Mouse (Mus musculus) T-helper 17 cell (primary cell): Measurements from ENCODE around the gene Pik3r1.

Source experiments
- in situ Hi-C, 2 experiments: fragments of 300-600 bp; cut with MboI, MseI; formaldehyde crosslinking; loops; 1 replicate in 1 of 2; 2 replicates in 1 of 2; pipeline ENCODE4 v1.15.1; 2025; ENCODE audit warnings: high pct_unique_total_duplicates in 2 of 2

Pik3r1 gene

DNA sequence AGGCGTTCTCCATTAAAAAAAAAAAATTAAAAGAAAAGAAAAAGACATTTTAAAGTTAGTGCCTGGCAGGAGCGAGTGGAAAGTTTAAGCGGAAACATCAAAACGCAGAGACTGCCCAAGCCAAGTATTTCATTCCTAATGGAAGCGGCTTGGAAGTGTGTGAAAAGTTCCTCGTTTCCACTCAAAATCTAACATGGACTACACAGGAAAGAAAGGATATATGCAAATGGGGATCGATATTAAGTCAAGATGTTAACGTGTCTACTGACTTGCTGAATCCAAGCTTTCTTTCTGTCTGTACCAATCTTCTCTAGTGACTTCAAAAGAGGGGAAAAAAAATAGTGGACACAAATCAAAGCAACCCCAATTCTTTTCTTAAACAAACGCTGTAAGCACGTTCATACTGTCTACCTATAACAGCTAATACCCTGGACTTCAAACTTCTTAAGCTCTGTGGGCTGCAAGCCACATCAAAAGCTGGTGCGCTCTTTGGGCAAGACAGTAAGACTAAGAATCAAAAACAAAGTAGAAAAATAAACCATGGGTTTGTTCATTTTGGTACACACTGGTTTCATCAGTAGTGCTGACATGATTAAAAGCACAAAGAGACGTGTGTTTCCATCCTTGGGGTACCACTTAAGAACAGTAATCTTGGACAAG, 54.5 kb downstream of the Pik3r1 start:
- in situ Hi-C loops = loop anchor here in 1 of 2 experiments (25.0 kb wide), 1 partner anchor 851 kb away; no protein-coding TSS in a partner anchor

DNA sequence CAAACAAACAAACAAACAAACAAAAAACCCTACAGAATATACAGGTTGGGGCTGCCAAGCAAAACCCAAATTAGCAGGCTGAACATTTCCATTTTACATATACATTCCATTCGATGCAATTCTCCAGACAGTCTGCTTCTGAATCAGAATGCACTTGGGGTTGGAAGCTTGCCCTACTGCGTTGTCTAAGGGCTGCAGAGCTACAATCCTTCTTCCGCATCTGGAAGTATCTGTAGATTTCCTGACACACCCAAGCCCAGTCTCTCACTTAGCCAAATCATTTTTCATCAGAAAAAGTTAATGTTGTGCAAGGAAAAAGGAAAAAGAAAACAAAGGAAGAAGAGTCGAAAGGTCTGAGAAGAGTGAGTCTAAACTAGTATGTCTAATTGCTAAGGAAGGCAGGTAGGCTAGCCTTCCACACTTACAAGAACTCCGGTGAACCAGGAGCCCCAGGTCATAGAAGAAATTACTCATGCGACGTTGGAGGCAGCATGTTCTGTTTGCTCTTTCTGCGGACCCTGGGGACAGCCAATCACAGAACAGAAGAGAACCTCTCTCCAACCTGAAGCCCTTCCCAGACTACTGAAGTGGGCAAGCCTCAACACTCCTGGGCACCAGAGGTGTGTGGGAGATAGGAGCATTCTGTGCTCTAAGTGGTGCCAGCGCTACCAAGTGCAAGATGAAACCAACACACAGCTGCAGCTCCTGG, 55.1 kb downstream of the Pik3r1 start:
- in situ Hi-C loops = loop anchor here in 1 of 2 experiments (25.0 kb wide), 1 partner anchor 851 kb away; no protein-coding TSS in a partner anchor

DNA sequence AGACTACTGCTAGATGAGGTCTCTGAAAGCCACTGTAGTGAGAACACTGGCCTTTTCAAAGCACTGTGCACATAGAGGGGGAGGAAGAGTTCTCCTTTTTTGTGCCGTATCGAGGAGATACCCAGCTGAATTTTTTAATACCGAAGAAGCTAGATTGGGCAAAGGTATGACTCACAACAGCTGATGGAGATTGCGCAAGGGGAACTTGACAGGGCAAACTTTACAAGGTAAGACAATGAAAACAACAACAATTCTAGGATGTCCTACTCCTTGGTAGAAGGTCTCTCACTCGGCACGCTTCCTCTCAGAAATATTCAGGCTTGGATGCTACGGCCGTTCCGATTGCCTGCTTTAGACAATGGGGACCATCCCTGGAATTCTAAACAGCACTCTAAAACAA, 55.9 kb downstream of the Pik3r1 start:
- in situ Hi-C loops = loop anchor here in 1 of 2 experiments (25.0 kb wide), 1 partner anchor 850 kb away; no protein-coding TSS in a partner anchor

DNA sequence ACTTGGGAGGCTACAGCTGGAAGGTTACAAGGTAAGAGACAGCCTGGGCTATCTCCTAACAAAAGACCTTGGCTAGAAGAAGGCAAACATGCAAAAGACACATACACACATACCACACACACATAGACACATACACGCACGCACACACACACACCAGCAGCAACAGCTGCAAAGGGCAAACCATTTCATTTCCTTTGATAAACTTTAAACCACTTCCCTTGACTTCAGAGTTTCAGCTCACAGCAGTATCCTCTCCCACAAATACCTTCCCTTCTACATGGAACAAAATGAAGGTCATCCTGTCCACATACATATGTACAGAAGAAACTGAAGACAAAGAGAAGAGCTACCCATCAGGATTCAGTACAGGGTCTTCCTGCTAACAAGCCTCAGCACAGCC, 56.7 kb downstream of the Pik3r1 start:
- in situ Hi-C loops = loop anchor here in 1 of 2 experiments (25.0 kb wide), 1 partner anchor 849 kb away; no protein-coding TSS in a partner anchor

DNA sequence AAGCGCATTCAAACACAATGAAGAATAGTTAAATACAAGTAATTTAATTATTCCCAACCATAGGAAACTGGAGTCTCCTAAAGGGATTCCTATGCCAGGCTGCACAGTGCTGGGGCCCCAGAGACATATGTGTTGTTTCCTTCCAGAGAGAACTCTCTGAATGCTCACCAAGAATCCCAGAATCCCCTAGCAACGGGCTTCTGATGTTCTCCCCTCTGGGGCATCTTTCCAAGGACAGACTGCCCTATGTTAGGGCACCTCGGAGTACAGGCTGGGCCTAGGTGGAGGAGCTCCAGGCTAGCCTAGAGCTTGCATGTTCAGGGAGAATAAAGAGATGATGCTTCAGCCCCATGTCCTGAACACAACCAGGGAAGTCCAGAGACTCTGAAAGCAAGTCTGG, 58.2 kb downstream of the Pik3r1 start:
- in situ Hi-C loops = loop anchor here (10.0 to 25.0 kb wide), 2 partner anchors 165 to 847 kb away; no protein-coding TSS in a partner anchor

DNA sequence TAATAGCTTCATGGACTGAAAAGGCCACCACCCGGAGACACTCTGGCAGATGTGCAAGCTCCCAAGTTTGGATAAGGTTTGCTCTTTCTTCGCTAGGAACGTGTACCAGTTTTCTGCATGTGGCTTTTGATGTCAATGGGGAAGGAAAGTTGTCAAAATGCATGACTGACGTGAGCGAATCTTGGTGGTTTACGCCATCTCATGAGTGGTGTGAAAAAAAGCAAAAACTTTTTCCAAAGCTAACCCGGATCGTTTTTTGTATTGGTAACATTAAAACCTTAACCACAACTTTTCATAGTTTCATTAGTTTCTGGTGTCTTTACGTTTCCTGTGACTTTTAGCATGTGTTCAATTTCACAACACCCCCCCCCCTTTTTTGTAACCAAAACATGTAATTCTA, 60.8 kb downstream of the Pik3r1 start:
- in situ Hi-C loops = loop anchor here (10.0 to 25.0 kb wide), 2 partner anchors 162 to 845 kb away; no protein-coding TSS in a partner anchor

DNA sequence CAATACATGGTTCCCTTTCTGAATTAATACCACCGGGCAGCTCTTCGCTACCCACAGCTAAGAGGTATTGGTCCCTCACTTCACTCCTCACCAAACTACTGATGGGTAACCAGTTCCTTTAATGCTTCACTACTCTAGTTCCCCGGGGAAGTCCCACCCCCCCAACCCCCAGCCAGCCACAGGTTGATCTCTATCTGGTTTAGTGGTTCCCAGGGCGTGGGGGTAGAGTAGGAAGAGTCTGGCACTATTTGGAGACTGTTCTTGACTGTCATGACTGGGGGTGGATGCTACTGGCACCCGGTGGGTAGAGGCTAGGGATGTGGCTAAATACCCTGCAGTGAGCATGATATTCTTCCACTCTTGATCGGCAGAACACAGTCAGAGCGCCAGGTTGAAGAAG, 61.6 kb downstream of the Pik3r1 start:
- in situ Hi-C loops = loop anchor here (10.0 to 25.0 kb wide), 2 partner anchors 162 to 844 kb away; no protein-coding TSS in a partner anchor

DNA sequence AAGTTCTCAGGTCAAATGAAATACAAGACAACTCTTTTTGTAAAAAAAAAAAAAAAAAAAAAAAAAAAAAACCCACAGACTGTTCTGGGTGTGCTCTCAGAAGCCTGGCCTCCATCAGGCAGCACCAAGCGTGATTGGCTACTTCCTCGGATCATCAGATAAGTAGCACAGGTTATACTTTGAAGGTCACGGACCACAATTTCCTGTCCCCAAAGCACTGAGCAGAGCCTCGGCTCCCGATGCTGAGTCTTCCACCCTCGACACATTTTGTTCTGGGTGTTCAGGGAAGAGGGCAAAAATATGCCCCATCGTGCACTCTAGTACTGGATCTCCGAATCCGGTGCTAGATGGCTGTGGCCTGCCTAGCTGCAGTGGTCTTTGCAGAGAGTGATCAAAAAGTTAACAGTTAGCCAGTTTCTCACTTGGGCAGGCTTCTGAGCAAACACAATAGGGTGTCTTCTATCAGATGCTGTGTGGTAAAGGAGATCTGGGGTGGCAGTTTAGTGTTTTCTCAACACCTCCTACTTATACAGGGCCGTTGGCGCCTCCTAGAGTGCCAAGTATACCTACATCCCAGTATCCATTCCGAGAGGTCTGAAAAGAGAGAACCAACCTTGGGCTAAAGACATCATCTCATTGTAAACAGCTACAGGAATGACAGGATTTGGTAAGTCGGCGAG, 65.8 kb downstream of the Pik3r1 start:
- in situ Hi-C loops = loop anchor here (10.0 to 25.0 kb wide), 2 partner anchors 157 to 840 kb away; no protein-coding TSS in a partner anchor

DNA sequence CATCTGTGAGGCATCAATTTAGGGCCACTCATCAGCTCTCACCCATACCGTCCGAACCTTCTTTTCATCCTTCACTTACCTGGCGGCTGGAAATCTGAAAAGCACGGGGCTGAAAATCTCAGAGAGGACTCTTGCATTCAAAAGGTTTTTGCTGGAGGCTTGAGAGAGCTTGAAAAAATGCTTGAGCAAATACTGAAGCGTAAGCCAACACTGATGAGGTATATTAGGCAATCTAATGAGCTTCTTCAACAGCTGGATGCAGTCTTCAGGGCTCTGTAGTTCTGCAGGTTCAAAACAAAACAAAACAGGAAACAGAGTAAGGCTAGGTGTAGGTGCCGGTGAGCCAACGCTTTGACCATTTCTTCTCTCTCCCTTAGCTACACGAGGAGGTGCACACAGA, 66.4 kb downstream of the Pik3r1 start:
- in situ Hi-C loops = loop anchor here (10.0 to 25.0 kb wide), 2 partner anchors 157 to 839 kb away; no protein-coding TSS in a partner anchor

DNA sequence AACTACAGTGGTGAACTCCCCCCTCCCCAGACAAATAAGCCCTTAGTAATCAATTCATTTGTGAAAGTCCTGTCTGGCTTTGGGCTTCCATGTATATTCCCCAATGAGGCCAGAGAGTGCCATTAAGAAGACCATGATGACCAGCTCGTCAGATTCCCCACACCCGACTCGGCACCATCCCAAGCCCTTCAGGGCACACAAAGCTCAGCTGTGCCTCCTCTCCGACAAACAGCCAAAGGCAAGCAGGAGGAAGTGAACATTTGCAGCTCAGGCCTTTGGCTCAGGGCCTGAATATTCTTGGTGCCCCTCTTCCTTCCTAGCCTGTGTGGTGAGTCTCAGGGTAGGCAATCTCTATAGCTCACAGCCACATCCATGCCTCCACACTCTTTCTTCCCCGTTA, 68.3 kb downstream of the Pik3r1 start:
- in situ Hi-C loops = loop anchor here (10.0 to 25.0 kb wide), 2 partner anchors 155 to 837 kb away; no protein-coding TSS in a partner anchor

DNA sequence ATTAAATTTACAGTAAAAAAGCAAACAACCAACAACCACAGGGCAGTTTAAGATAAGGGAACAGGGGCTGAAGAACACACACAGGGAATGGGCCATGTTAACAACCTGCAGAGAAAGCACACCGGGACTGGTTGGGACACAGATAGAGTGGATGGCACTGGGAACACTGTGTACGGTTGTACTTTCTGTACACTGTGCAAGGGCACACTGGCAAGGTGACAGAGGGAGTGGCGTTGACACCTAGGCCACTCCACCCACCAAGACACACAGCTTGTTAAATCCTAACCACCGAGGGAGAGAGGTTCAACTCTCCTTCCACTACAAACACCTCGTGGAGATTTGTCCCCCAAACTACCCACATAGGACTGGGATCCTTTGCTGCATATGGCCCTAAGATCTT, 70.1 kb downstream of the Pik3r1 start:
- in situ Hi-C loops = loop anchor here in 1 of 2 experiments (10.0 kb wide), 1 partner anchor 153 kb away; no protein-coding TSS in a partner anchor

DNA sequence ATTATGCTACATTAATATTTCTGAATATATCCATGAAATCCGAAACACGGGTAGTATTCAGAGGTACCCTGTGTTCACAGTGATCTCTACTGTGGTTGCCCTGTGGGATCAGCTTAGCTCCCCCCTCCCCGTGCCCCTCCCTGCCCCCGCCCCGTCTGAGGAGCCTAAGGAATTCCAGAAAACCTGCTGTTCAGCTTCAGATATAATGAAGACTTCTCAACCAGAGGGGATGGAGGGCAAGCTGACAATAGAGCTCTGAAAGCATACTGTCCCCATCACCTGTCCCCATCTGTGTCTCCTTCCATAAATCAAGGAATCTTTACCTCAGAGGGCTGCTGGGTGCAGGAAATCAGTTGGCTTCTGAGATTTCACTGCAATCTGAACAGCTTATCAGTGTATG, 70.6 kb downstream of the Pik3r1 start:
- in situ Hi-C loops = loop anchor here in 1 of 2 experiments (10.0 kb wide), 1 partner anchor 153 kb away; no protein-coding TSS in a partner anchor

DNA sequence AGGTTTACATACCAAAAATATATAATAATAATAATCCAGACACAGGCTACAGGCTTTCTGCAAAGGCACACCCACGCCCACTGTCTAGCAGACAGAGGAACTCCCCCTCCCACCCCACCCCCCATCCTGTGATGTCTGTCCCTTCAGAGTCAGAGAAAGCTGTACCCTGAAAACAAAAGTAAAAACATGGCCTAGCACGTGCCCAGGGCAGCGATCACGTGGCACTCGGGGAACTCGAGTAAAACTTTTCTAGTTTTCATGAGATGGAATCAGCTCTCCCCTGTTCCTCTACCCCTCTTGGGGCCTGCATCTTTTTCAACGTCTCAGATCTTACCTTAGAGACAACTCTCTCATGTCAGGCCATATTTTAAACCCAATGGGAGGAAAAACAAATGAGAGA, 71.2 kb downstream of the Pik3r1 start:
- in situ Hi-C loops = loop anchor here in 1 of 2 experiments (10.0 kb wide), 1 partner anchor 152 kb away; no protein-coding TSS in a partner anchor

DNA sequence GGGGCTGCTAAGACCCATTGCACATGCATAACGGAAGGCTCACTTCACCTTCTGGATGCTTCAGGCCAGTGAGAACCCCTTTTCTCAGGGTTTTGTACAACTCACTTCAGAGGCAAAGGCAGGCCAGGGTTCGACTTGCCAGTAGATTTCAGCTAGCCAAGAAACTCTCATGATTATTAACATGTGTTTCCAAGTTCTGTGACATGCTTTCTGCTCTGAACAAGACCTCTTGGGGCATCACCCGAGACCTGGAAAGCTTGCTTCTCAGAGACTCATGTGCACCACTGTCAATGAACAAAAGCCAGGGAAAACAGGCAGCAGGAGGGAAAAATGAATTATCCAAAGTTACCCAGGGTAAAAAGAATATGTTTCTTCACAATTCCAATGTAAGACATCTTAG, 71.7 kb downstream of the Pik3r1 start:
- in situ Hi-C loops = loop anchor here in 1 of 2 experiments (10.0 kb wide), 1 partner anchor 152 kb away; no protein-coding TSS in a partner anchor

DNA sequence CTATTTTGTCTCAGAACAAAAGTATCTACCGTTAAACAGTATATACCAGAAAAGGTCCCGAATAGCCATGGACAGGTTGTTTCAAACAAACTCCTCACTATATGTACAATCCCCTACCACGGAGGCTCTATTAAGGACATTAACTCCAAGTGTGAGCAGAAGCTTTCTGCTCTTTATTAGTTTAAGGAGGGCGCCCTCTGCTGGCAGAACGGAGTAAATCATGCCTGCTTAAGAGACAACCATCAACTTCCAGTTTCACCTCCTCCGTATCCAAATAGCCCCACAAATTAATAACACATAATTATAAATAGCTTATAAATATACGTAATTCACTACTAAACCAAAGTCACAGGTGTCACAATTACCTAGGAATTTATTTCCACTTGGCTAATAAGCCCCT, 72.1 kb downstream of the Pik3r1 start:
- in situ Hi-C loops = loop anchor here in 1 of 2 experiments (10.0 kb wide), 1 partner anchor 151 kb away; no protein-coding TSS in a partner anchor

DNA sequence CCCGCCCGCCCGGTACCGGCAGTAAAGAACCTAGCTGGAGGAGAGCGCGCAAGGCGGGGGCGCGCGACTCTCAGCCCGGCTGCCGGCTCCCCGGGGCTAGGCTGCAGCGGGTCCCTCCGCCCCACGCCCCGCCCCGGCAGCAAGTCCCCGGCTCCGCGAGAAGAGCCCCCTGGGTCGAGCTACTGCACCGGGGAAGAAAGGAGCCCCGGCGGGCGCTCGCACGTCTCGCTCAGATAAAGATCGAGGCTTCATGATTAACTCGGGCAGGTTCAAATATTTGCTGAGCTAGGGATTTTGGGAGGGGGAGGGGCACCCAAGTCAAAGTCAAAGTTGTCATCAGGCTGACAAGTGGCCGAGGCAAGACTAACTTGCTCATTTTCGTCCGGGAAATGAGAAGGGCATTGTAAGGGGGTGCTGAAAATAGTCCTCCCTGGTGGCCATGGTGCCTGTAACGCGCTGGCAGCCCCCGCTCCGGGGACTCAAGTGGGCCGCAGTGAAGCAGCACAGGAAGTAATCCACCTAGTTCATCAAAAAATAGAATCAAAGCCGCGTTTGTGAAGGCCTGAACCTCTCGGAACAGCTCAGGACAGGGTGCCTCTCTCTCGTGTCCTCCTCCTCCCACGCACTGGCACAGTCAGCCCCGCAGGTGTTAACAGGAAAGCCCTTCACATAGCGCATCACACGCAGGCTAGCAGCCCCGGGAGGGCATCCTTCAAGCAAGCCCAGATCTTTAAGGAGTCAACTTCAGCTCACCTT, 73.3 kb downstream of the Pik3r1 start:
- in situ Hi-C loops = loop anchor here in 1 of 2 experiments (5.0 to 10.0 kb wide), 2 partner anchors 150 to 182 kb away; no protein-coding TSS in a partner anchor

DNA sequence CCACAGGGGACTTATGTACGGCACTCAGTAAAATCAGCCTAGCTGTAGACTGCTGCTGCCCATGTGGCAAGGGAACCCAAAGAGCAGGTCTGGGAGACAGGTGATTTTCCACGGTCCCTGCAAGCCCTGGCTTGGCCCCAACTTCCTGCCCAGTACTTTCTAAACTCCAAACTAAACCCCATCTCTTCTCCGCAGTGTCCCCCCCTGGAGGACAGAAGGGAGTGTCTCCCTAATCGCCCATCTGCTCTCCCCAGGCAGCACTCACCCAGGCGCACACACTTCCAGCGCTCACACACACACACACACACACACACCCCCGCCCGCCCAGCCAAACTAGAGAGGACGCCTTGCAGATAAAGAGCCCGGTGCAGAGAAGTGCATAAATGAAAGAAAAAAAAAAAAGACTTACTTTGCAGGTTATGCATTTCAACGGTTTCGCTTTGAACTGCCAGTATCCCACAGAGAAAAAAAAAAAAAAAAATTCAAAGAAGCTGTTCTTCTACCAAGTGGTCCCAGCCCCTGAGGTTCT, 74.0 kb downstream of the Pik3r1 start:
- in situ Hi-C loops = loop anchor here in 1 of 2 experiments (5.0 to 10.0 kb wide), 2 partner anchors 149 to 182 kb away; no protein-coding TSS in a partner anchor

DNA sequence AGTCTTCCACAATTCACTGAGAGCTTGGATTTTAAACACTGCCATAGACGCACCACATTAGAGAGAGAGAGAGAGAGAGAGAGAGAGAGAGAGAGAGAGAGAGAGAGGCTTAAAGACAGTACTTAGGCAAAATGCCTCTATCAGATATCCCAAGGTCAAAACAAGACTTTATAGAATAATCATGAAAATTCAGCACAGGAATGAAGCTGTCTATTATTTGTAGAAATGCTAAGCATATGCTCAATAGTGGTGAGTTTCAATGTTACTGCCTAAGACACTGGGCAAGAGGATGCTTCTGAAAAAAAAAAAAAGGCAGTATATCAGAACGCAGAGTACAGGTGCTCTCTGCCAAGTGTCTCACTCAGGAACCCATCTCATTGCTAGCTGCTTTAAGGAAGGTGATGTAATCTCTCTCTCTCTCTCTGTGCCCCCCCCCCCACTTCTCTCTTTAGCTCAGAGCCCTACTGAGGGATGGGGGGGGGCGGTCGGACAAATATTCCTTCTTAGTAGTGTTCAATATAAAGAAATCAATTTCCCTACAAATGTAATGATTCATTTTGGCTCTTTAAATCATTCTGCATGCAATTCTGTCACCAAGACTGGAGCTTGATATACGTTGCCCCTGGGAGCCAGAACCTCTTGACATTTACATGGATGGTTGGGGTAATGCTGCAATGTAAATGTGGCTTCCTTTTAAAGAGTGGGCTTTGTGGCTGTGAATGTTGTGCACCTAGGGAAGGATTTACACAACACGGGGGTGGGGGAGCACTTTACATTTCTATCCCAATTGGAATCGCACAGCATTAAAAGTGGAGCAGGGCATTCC, 74.9 kb downstream of the Pik3r1 start:
- in situ Hi-C loops = loop anchor here in 1 of 2 experiments (5.0 to 10.0 kb wide), 2 partner anchors 148 to 181 kb away; no protein-coding TSS in a partner anchor

DNA sequence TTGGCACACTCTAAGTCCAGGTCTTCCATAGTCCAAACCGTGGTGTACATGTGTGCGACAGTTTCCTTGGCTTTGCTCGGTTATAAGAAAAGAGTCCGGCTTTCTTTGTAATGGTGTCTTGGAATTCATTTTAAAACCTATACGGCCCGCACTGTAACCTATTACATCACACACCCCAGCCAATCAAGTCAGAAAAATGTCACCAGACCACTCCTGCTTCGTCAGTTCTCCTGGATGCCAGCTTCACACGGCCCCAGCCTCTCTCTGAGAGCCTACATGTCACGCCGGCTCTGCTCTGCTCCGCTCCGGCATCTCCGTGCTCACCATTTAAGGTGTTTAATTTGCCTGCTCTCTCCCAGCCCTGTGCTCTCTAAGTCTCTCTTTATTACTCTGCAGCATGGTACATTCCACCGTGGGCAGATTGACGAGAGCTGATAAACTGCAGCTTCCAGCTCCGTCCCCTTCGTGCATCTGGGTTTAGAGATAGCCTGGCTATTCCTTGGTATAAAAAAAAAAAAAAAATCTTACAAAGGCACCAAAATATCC, 75.7 kb downstream of the Pik3r1 start:
- in situ Hi-C loops = loop anchor here in 1 of 2 experiments (5.0 to 10.0 kb wide), 2 partner anchors 148 to 180 kb away; no protein-coding TSS in a partner anchor
